Mouse (Mus musculus) limb, embryonic 13.5 days (tissue): Measurements from ENCODE around the gene Arhgef2. TPM values are rescaled to one million over a fixed set of nuclear protein-coding genes. Genes with fewer than 3 reads are reported as not detected.

ENCODE experiments used
- ATAC-seq: fragments of 200-750 bp; cut with Nextera tagmentation; 2 replicates; pipeline ENCODE4 v1.8.0; 2017; ENCODE audit warnings: low read depth, moderate number of reproducible peaks, moderate TSS enrichment; ENCODE audit not compliant: low FRiP score
- H3K27ac ChIP-seq: fragments of 300-500 bp; sonication (generic); 2 replicates; pipeline ENCODE4 v1.5.1; 2015; ENCODE audit warnings: inconsistent platforms, mild to moderate bottlenecking, moderate library complexity
- H3K27me3 ChIP-seq: fragments of 300-500 bp; sonication (generic); 2 replicates; pipeline ENCODE4 v1.6.1; 2015; ENCODE audit warnings: mild to moderate bottlenecking, inconsistent platforms
- H3K36me3 ChIP-seq: fragments of 300-500 bp; sonication (generic); 2 replicates; pipeline ENCODE4 v1.6.1; 2015; ENCODE audit warnings: inconsistent platforms, mild to moderate bottlenecking, moderate library complexity
- H3K4me1 ChIP-seq: fragments of 300-500 bp; sonication (generic); 2 replicates; pipeline ENCODE4 v1.6.1; 2015; ENCODE audit warnings: inconsistent platforms
- H3K4me2 ChIP-seq: fragments of 300-500 bp; sonication (generic); replicated peaks from 2 replicates; pipeline ENCODE4 v1.6.1; 2015; ENCODE audit warnings: inconsistent platforms, mild to moderate bottlenecking, moderate library complexity
- H3K4me3 ChIP-seq: fragments of 300-500 bp; sonication (generic); 2 replicates; pipeline ENCODE4 v1.5.1; 2015; ENCODE audit warnings: moderate library complexity, mild to moderate bottlenecking, inconsistent platforms
- H3K9ac ChIP-seq: fragments of 300-500 bp; sonication (generic); 2 replicates; pipeline ENCODE4 v1.6.1; 2015; ENCODE audit warnings: mild to moderate bottlenecking, inconsistent platforms
- H3K9me3 ChIP-seq: fragments of 300-500 bp; sonication (generic); 2 replicates; pipeline ENCODE4 v1.6.1; 2016; ENCODE audit warnings: inconsistent platforms
- WGBS: fragments of 180-500 bp; shearing (Covaris S2); methylation state at CpG from one replicate; pipeline ENCODE4 v1.1.7; 2015; 5-methylcytosine and 5-hydroxymethylcytosine counted together
- polyA plus RNA-seq: library from polyadenylated mRNA; unstranded; fragments of >200 nt; fragmentation: Nextera tagmentation; extraction: Ambion mirVana; gene quantifications from 2 replicates; pipeline ENCODE4 v1.2.1, GENCODE M21; 2015

Gene Arhgef2
- polyA plus RNA-seq, 1 experiment from 2014 or later: 105 TPM

DNA sequence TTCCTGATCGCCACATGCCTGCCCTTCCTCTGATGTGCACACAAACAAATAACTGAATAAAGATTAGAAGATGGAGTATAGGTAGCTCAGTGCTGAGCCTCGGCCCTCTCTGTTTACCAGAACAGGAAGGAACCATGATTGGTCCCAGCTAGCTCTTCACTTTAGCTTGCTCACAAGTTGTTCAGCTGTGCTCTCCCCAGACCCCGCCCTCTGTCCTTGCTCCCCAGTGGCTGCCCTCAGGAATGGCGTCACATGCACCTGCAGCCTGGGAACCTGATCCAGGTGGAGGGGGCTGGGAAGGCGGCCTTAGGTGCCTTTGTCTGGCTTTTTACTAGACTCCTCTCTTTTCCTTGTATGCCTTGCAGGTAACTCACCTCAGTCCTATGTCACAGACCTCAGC lies 9.4 kb downstream of the Arhgef2 start:
- Histone ChIP-seq H3K4me2 (no peak overlapping the region), H3K27me3 (no peaks in the 10 kb centered on the region), H3K4me3 (no peak overlapping the region), H3K36me3 (no peaks in the 10 kb centered on the region), H3K9ac (no peak overlapping the region), H3K4me1 (peaks cover 23% of the 10 kb centered on the region), H3K27ac (no peak overlapping the region), H3K9me3 (no peaks in the 10 kb centered on the region)
- ATAC-seq: no peak
- WGBS: 56% methylated on average over 5 of the region's 5 CpGs

- Histone ChIP-seq H3K36me3 (no peaks in the 10 kb centered on the region), H3K4me3 (no peak overlapping the region; the same call in 1 of the 2 replicates), H3K27ac (no peak overlapping the region), H3K27me3 (no peaks in the 10 kb centered on the region), H3K4me2 (peak overlapping the region; percentile 32), H3K4me1 (peaks cover 30% of the 10 kb centered on the region), H3K9me3 (no peaks in the 10 kb centered on the region), H3K9ac (peak overlapping the region; percentile 56)
- 54% methylated on average over 9 of the region's 9 CpGs for WGBS
- ATAC-seq: peak; percentile 60
These were observed 10.2 kb downstream of the Arhgef2 start for GRCm38 (mm10) chr3:88615902-88616391.

DNA sequence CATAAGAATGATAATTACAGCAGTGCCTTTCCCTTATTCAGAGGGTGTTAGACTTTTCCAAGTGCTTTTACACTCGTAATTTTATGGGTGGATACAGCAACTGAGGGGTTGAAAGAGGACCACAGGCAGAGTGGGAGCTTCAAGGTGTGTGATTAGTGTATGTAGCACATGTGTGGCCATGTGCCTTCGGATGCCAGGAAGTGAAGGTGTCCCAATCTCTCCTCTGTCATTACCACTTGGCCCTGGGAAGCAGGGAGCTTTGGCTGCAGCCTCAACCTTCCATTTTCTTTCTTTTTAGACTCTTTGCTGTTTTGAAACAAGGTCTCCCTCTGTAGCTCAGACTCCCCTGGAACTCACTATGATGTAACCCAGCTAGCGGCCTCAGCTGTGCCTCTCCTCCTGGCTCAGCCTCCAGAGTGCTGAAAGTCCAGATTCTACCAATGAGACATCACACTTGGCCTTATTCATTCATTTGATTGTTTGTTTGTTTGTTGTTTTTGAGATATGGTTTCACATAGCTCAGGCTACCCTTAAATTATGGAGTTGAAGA lies 11.3 kb downstream of the Arhgef2 start:
- Histone ChIP-seq H3K36me3 (no peaks in the 10 kb centered on the region), H3K4me2 (peak overlapping the region; percentile 32; the same call in 1 of the 2 replicates), H3K4me1 (peaks cover 30% of the 10 kb centered on the region), H3K27ac (no peak overlapping the region), H3K9me3 (no peaks in the 10 kb centered on the region), H3K4me3 (0 out of 2 replicates have a peak overlapping the region, but pooled peaks have one; percentile 10), H3K9ac (no peak overlapping the region), H3K27me3 (no peaks in the 10 kb centered on the region)
- 69% methylated on average over 3 of the region's 3 CpGs for WGBS
- ATAC-seq: no peak

GRCm38 (mm10) chr3:88618074-88618871 lies 12.5 kb downstream of the Arhgef2 start:
- no peaks in the 10 kb centered on the region for H3K9me3 ChIP-seq
- no peak for ATAC-seq
- 69% methylated on average over 8 of the region's 8 CpGs for WGBS
- H3K27me3 ChIP-seq: no peaks in the 10 kb centered on the region
- no peak overlapping the region for H3K9ac ChIP-seq
- H3K36me3 ChIP-seq: no peaks in the 10 kb centered on the region
- no peak overlapping the region for H3K27ac ChIP-seq
- H3K4me2 ChIP-seq: peak overlapping the region; percentile 16
- no peak overlapping the region for H3K4me3 ChIP-seq
- H3K4me1 ChIP-seq: peaks cover 30% of the 10 kb centered on the region

DNA sequence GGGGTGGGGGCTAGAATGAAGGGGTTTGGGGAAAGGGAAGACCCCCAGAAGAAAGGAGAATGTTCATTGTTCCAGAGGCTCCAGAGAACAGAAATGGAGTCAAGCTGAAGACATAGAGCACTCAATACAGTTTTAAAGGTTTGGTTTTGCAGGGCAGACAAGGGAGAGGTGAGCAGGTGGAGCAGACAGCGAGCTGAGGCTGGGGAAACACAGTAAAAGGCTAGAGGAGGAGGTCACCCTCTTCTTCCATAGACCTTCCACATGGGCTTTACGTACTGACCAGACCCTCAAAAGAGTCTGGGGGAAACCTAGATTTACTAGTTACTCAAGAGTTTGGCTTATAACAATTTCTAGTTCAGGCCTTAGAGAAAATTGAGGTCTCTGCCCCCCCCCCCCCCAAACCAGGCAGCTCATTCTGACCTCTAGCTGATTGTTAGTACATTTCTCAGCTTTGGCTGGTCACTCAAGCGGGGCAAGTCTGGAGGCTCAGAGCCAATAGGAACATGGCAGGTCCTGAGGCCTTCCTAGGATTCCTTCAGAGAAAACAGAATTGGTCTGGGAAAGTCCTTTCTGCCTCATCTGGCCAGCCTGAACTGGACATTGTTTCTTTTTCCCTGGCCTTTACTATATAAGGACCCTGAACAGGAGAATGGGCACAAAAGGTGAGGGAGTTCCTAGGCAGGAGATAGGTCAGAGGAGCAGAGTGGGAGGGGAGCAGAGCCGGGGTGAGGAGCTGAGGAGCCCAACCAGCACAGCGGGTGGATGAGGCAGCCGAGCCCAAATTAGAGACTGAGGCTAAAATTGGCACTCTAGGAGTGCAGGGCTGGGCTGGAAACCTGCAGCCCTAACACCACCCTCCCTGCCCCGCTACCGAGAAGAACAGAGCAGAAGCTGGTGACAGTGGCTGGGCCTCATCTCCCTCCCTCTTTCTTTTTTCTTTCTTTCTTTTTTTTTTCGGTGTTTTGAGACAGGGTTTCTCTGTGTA lies 13.6 kb downstream of the Arhgef2 start:
- Histone ChIP-seq H3K27ac (peak overlapping the region; percentile 97; the same call in 1 of the 2 replicates), H3K27me3 (no peaks in the 10 kb centered on the region), H3K9me3 (no peaks in the 10 kb centered on the region), H3K4me2 (peak overlapping the region; percentile 95; the same call in 1 of the 2 replicates), H3K4me3 (no peak overlapping the region), H3K9ac (no peak overlapping the region), H3K36me3 (no peaks in the 10 kb centered on the region), H3K4me1 (peaks cover 40% of the 10 kb centered on the region)
- no peak for ATAC-seq
- WGBS: 53% methylated on average over 9 of the region's 9 CpGs

DNA sequence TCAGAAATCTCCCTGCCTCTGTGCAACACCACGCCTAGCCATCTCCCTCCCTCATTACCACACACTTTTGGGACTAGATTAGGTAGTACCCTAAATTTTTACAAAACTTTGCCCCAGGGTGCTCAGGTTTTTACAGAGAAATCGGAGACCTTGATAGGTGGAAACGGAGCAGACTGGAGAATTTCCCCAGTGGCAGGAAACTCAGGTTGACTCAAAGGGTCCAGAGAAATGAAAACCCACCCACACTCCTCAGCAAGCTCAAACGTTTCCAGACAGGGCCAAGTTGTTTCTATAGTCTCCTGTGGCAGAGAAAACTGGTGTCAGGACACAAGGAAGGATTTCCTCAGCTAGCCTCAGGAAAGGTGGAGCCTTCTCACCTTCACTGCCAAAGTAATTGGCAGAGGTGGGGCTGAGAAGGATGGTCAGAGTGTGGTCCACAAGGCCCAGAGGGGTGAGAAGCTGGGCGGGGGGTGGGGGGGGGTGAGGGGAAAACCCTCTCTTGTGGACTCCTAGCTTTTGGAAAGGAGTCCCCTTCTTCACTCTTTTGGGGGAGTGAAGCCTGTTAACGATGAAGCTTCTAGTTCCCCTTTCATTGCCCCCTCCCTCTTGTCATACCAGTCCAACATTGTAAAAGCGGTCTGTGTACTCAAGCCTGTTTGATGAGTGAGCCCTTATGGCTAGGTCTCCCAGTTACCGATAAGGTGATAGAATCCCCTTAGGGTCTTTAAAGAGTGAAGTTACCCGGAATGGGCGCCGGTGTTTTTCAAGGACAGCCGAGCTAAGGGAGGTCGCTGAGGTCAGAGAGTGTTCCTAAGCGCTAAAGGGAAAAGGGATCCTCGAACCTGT lies 14.6 kb downstream of the Arhgef2 start:
- H3K4me2 ChIP-seq: peak overlapping the region; percentile 95
- peak overlapping the region; percentile 90 for H3K4me3 ChIP-seq
- H3K9me3 ChIP-seq: no peaks in the 10 kb centered on the region
- no peak for ATAC-seq
- WGBS: 6% methylated on average over 15 of the region's 15 CpGs
- peaks cover 8% of the 10 kb centered on the region for H3K36me3 ChIP-seq
- H3K9ac ChIP-seq: peak overlapping the region; percentile 94
- peaks cover 46% of the 10 kb centered on the region for H3K4me1 ChIP-seq
- no peaks in the 10 kb centered on the region for H3K27me3 ChIP-seq
- peak overlapping the region; percentile 97; the same call in 1 of the 2 replicates for H3K27ac ChIP-seq

DNA sequence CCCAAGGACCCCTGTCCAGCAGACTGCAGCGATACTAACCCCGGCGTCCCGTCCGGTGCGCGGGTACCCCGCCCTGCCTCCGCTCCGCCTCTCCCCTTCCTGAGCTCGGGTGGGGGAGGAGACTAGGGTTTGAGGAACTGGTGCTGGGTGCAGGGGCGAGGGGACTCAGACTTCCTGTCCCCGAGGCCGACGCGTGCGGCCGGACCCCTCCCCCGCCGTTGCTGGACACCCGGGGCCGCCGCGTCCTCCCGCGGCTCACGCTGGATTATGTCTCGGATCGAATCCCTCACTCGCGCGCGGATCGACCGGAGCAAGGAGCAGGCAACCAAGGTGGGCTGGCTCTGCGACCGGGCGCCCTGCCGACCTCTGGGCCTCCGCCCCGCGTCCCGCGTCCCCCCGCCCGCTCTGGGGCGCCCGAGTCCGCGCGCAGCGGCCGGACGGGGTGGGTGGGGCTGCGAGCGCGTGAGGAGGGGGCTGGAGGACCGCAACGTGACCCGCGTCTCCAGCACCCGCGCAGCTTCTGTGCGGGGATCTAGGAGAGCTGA lies 15.3 kb downstream of the Arhgef2 start:
- Histone ChIP-seq H3K36me3 (peaks cover 15% of the 10 kb centered on the region), H3K27me3 (no peaks in the 10 kb centered on the region), H3K4me2 (peak overlapping the region; percentile 95), H3K4me1 (peaks cover 40% of the 10 kb centered on the region), H3K9ac (peak overlapping the region; percentile 94), H3K9me3 (no peaks in the 10 kb centered on the region), H3K27ac (peak overlapping the region; percentile 97), H3K4me3 (peak overlapping the region; percentile 90)
- under 1% methylated on average over 63 of the region's 64 CpGs for WGBS
- peak; percentile 66 for ATAC-seq

GRCm38 (mm10) chr3:88621537-88622112 lies 15.9 kb downstream of the Arhgef2 start:
- ATAC-seq: peak; percentile 30; the same call in 1 of the 2 replicates
- peaks cover 40% of the 10 kb centered on the region for H3K4me1 ChIP-seq
- under 1% methylated on average over 36 of the region's 36 CpGs for WGBS

DNA sequence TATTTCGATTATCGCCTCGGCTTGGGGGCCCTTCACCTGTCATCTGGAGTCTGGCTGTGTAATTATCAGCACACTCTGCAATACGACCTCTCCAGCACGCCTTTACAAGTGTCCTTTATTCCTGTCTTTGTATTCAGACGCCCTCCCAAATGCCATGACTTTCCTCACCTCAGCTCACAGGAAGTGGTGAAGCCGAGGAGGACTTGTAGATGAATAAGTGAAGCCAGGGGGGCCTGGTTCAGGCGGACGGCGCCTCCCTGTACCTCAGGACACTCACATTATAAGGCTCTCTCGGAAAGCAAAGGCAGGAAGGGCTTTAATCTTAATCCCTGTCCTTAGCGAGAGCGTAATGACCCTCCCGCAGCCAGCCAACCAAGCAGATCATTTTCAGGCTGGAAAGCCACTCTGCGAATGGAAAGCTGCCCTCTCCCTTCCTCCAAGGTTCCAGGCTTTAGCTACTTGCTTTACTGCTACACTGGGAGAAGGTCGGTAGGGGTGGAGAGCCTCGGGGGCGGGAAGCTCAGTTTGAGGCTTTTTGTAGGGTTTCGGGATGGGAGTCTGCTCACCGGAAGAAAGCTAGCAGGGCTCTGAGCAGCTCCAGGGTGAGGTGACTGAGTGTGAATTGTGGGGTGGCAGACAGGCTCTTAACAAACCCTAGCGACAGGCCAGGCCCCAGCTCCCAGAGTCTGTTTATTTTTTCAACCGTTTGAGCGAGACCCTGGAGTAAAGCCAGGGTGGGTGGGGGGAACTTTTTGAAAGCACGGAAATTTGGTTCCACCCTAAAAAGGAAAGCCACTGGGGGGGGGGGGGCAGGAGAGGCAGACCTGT lies 16.6 kb downstream of the Arhgef2 start:
- peak overlapping the region; percentile 90 for H3K4me3 ChIP-seq
- peak overlapping the region; percentile 94 for H3K9ac ChIP-seq
- peaks cover 21% of the 10 kb centered on the region for H3K36me3 ChIP-seq
- WGBS: under 1% methylated on average over 24 of the region's 24 CpGs
- ATAC-seq: 0 out of 2 replicates have a peak, but pooled peaks have one; percentile 7
- no peaks in the 10 kb centered on the region for H3K9me3 ChIP-seq
- H3K4me1 ChIP-seq: peaks cover 42% of the 10 kb centered on the region
- H3K27ac ChIP-seq: peak overlapping the region; percentile 97
- no peaks in the 10 kb centered on the region for H3K27me3 ChIP-seq
- peak overlapping the region; percentile 95 for H3K4me2 ChIP-seq

More at GRCm38 (mm10) chr3:88621537-88622112, 15.9 kb downstream of the Arhgef2 start:
- Histone ChIP-seq H3K27me3 (no peaks in the 10 kb centered on the region), H3K9ac (peak overlapping the region; percentile 94), H3K36me3 (peaks cover 21% of the 10 kb centered on the region), H3K4me2 (peak overlapping the region; percentile 95), H3K9me3 (no peaks in the 10 kb centered on the region), H3K4me3 (peak overlapping the region; percentile 90), H3K27ac (peak overlapping the region; percentile 97)

GRCm38 (mm10) chr3:88622941-88623345 lies 17.2 kb downstream of the Arhgef2 start:
- Histone ChIP-seq H3K27ac (peak overlapping the region; percentile 97), H3K9ac (peak overlapping the region; percentile 94), H3K9me3 (no peaks in the 10 kb centered on the region), H3K4me1 (peaks cover 46% of the 10 kb centered on the region), H3K27me3 (no peaks in the 10 kb centered on the region), H3K4me3 (peak overlapping the region; percentile 90), H3K36me3 (peaks cover 21% of the 10 kb centered on the region), H3K4me2 (peak overlapping the region; percentile 95)
- WGBS: 4% methylated on average over 6 of the region's 6 CpGs
- 0 out of 2 replicates have a peak, but pooled peaks have one; percentile 46 for ATAC-seq
